Mouse (Mus musculus) hindbrain, embryonic 12.5 days (tissue): ENCODE results near the gene Havcr2. TPM values are rescaled to one million over a fixed set of nuclear protein-coding genes. Genes with fewer than 3 reads are reported as not detected.
"Not testable (repeated sequence)": the region's sequence is repeated elsewhere in the genome, so short reads cannot be mapped to it uniquely, and the experiment has no call there.

Experiments
- ATAC-seq: fragments of 200-750 bp; cut with Nextera tagmentation; 2 replicates; pipeline ENCODE4 v1.8.0; 2017; ENCODE audit warnings: moderate TSS enrichment; ENCODE audit not compliant: low FRiP score
- H3K27ac ChIP-seq: fragments of 300-500 bp; sonication (generic); 2 replicates; pipeline ENCODE4 v1.5.1; 2016; ENCODE audit warnings: mild to moderate bottlenecking
- H3K27me3 ChIP-seq: fragments of 300-500 bp; sonication (generic); 2 replicates; pipeline ENCODE4 v1.6.1; 2016; ENCODE audit warnings: mild to moderate bottlenecking
- H3K36me3 ChIP-seq: fragments of 300-500 bp; sonication (generic); 2 replicates; pipeline ENCODE4 v1.6.1; 2016; ENCODE audit warnings: mild to moderate bottlenecking
- H3K4me1 ChIP-seq: fragments of 300-500 bp; sonication (generic); 2 replicates; pipeline ENCODE4 v1.6.1; 2016
- H3K4me2 ChIP-seq: fragments of 300-500 bp; sonication (generic); replicated peaks from 2 replicates; pipeline ENCODE4 v1.6.1; 2016; ENCODE audit warnings: mild to moderate bottlenecking
- H3K4me3 ChIP-seq: fragments of 300-500 bp; sonication (generic); 2 replicates; pipeline ENCODE4 v1.5.1; 2016; ENCODE audit warnings: mild to moderate bottlenecking
- H3K9ac ChIP-seq: fragments of 300-500 bp; sonication (generic); 2 replicates; pipeline ENCODE4 v1.6.1; 2016; ENCODE audit warnings: mild to moderate bottlenecking, moderate library complexity
- H3K9me3 ChIP-seq: fragments of 300-500 bp; sonication (generic); replicated peaks from 2 replicates; pipeline ENCODE4 v1.6.1; 2016; ENCODE audit warnings: mild to moderate bottlenecking
- WGBS: fragments of 180-500 bp; shearing (Covaris S2); methylation state at CpG from one replicate; pipeline ENCODE4 v1.1.7; 2016; 5-methylcytosine and 5-hydroxymethylcytosine counted together
- polyA plus RNA-seq: library from polyadenylated mRNA; unstranded; fragments of >200 nt; fragmentation: Nextera tagmentation; extraction: Ambion mirVana; gene quantifications from 2 replicates; pipeline ENCODE4 v1.2.1, GENCODE M21; 2016

The Havcr2 gene
- polyA plus RNA-seq, result 0.14 and 0.35 TPM in 2 replicates

DNA sequence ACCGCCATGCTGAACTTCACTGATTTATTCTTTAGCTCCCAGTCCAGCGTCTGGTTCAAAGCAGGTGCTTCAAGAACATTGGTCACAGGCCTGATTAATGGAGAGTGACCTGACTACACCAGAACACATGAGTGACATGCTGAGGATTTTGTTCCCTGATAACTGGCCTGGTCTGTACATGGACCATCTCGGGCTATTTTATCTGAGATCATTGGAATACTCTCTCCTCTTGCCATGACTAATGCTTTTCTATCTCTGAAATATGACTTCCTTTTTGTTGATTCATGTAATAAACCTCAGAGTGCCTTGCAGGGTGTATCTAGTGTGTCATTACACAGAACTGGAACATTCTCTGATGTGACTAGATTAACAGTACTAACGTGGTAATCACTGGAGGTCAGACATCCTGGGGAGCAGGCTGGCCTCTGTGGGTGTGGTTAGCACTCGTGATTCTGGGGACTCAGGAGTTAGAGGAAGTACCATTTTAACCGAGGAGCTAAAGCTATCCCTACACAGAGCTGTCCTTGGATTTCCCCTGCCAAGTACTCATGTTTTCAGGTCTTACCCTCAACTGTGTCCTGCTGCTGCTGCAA lies at the start of gene Havcr2:
Gene Havcr2, plus strand, starts transcription at position 483 of the 593 bp plus-strand sequence.
- 76% methylated on average over 6 of the region's 6 CpGs for WGBS
- ATAC-seq, result no peak
- Histone ChIP-seq H3K9me3 (no peaks in the 10 kb centered on the region), H3K4me3 (no peak within 1 kb of the TSS), H3K9ac (no peak within 1 kb of the TSS), H3K27me3 (no peaks in the 10 kb centered on the region), H3K4me1 (no peaks in the 10 kb centered on the region), H3K4me2 (no peak within 1 kb of the TSS), H3K27ac (no peak within 1 kb of the TSS), H3K36me3 (no peaks in the 10 kb centered on the region)

DNA sequence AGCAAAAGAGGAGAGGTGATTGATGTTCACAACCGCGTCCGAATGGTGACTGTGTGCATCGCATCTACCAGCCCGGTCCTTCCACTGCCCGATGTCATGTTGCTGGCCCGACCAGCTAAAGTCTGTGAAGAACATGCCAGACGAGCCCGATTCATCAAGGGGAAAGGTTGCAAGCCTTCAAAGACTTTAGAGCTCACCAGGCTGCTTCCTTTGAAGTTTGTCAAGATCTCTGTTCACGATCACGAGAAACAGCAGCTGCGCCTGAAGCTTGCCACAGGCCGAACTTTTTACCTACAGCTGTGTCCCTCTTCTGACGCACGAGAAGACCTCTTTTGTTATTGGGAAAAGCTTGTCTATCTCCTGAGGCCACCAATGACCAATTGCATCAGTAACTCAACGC lies 49.7 kb upstream of the Havcr2 start:
- H3K4me3 ChIP-seq, result no peak overlapping the region
- H3K9me3 ChIP-seq, result no peaks in the 10 kb centered on the region
- H3K27ac ChIP-seq, result no peak overlapping the region
- H3K27me3 ChIP-seq, result no peaks in the 10 kb centered on the region
- 82% methylated on average over 16 of the region's 16 CpGs for whole genome bisulfite sequencing
- H3K4me2 ChIP-seq, result no peak overlapping the region
- H3K9ac ChIP-seq, result no peak overlapping the region
- no peaks in the 10 kb centered on the region for H3K36me3 ChIP-seq
- ATAC-seq, result no peak
- H3K4me1 ChIP-seq, result no peaks in the 10 kb centered on the region; the same call in 1 of the 2 replicates

DNA sequence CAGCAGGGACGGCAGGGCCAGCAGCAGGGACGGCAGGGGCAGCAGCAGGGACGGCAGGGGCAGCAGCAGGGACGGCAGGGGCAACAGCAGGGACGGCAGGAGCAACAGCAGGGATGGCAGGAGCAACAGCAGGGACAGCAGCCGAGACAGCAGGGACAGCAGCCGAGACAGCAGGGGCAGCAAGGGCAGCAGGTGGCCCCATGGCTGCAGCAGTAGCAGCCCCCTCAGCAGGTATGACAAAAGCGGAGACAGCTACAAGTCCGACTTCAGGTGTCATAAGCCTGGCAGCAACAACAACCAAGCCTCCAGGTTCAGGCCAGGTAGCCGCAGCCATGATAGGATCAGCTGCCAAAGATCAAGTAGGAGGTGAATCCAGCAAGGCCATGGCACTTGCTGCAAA lies 48.0 kb upstream of the Havcr2 start:
- no peak overlapping the region for H3K4me3 ChIP-seq
- ATAC-seq, result no peak
- H3K4me2 ChIP-seq, result 0 out of 2 replicates have a peak overlapping the region, but pooled peaks have one; percentile 21
- 30% methylated on average over 10 of the region's 10 CpGs for WGBS
- H3K27ac ChIP-seq, result no peak overlapping the region
- H3K9ac ChIP-seq, result no peak overlapping the region
- no peaks in the 10 kb centered on the region; the same call in 1 of the 2 replicates for H3K4me1 ChIP-seq
- no peaks in the 10 kb centered on the region for H3K36me3 ChIP-seq
- no peaks in the 10 kb centered on the region for H3K27me3 ChIP-seq
- no peaks in the 10 kb centered on the region for H3K9me3 ChIP-seq

DNA sequence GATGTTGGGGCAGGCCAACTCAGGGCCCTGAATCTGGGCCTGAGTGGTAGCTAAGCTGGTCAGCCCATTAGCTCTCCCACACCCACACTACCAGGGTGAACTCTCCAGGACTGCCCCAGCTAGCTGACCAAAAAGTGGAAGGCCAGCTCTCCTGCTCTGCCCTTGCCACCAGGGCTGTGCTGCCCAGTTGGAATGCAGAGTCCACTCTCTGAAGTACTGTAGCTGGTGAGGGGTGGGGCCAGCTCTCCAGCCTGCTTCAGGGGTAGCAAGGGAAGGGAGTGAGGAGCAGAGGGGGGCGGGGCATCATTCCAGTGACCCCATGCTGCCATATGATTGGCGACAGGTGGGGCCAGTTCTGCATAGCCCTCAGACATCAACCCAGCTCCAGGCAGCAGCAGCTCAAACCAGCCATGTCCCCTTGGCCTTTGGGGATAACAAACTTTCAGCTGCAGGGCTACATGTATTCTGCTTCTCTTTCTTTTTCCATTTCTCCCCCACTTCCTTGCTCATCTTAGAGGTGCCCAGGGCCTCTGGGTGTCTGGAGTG lies 44.6 kb upstream of the Havcr2 start:
- H3K9ac ChIP-seq, result no peak overlapping the region
- H3K4me1 ChIP-seq, result no peaks in the 10 kb centered on the region; the same call in 1 of the 2 replicates
- H3K4me2 ChIP-seq, result no peak overlapping the region
- WGBS, result 57% methylated on average over 2 of the region's 2 CpGs
- no peak for ATAC-seq
- H3K27me3 ChIP-seq, result no peaks in the 10 kb centered on the region
- no peak overlapping the region for H3K27ac ChIP-seq
- no peaks in the 10 kb centered on the region for H3K36me3 ChIP-seq
- H3K4me3 ChIP-seq, result no peak overlapping the region
- H3K9me3 ChIP-seq, result no peaks in the 10 kb centered on the region

DNA sequence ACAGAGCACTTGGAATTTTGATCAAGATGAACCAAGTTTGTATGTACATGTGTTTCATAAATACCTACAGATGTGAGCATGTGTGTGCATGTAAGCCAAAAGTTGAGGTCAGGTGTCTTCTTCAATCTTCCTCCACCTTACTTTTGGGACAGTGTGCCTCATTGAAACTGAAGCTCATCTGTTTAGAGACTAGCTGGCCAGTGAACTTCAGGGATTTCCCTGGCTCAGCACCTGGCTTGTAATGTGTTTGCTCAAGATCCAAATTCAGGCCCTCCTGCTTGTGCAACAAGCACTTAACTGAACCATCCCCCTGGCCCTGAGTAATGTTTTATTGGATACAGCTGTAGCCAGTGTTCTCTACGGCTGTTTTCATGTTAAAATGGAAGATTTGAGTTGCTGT lies 36.3 kb upstream of the Havcr2 start:
- WGBS, result 76% methylated on average over 1 of the region's 1 CpGs
- Histone ChIP-seq H3K9me3 (no peaks in the 10 kb centered on the region), H3K9ac (no peak overlapping the region), H3K4me2 (no peak overlapping the region), H3K4me1 (no peaks in the 10 kb centered on the region), H3K4me3 (no peak overlapping the region), H3K27me3 (no peaks in the 10 kb centered on the region), H3K27ac (no peak overlapping the region), H3K36me3 (no peaks in the 10 kb centered on the region)
- no peak for ATAC-seq

DNA sequence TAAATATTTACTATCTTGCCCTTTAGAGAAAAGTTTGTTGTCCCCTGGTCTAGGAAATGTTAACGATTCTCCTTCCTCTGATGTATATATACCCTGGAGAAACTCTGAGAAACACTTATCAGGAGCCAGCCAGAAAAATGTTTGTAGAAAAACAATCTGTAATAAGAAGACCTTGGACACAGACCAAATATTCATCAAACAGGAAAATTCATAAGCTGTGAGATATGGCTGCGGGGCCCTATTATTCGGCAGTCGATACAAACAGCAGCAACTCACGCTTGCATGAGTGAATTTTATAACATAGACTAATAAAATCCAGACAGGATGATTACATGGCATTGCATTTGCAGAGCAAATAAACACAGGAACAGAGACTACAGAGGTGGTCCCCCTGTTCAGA lies 35.9 kb upstream of the Havcr2 start:
- Histone ChIP-seq H3K9ac (no peak overlapping the region), H3K4me1 (no peaks in the 10 kb centered on the region), H3K27me3 (no peaks in the 10 kb centered on the region), H3K9me3 (no peaks in the 10 kb centered on the region), H3K4me3 (no peak overlapping the region), H3K4me2 (no peak overlapping the region), H3K27ac (no peak overlapping the region), H3K36me3 (no peaks in the 10 kb centered on the region)
- ATAC-seq, result no peak
- WGBS, result 89% methylated on average over 5 of the region's 5 CpGs

DNA sequence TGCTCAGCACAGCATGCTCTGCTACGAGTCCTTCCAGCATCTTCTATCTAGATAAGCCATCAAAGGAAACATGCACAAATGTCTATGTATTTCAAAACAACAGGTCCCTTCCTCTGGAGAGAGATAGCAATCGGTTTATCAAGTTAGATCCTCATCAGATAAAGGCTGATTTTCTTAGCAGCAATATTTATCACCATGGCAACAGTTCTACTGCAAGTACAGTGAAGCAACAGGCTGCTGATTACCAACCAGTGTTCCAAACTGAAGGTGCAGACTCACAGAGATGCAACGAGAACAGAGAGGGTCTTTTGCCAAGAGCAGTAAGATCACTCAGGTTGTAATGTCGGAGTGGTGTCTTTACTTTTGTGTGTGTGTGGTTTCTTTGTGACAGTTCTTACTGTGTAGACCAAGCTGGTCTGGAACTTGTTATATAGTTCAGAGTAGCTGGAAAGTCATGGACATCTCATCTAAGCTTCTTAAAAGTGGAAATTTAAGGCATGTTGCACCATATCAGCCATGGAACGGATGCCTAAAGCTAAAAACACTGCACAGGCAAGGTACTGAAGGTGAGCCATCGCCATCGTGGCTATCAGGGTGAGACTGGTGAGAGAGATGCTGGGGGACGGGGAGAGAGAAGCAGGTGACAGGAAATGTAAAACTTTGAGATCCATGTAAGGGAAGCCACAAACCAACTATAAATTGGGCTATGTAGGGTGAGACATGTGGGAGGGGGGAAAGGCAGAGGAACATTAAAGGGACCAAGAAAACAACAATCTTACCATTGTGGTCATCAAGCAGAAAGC lies 33.4 kb upstream of the Havcr2 start:
- Histone ChIP-seq H3K36me3 (no peaks in the 10 kb centered on the region), H3K9ac (no peak overlapping the region), H3K27me3 (no peaks in the 10 kb centered on the region), H3K4me2 (no peak overlapping the region), H3K4me3 (no peak overlapping the region), H3K9me3 (no peaks in the 10 kb centered on the region), H3K27ac (no peak overlapping the region), H3K4me1 (no peaks in the 10 kb centered on the region)
- ATAC-seq, result no peak
- WGBS, result 86% methylated on average over 8 of the region's 8 CpGs

DNA sequence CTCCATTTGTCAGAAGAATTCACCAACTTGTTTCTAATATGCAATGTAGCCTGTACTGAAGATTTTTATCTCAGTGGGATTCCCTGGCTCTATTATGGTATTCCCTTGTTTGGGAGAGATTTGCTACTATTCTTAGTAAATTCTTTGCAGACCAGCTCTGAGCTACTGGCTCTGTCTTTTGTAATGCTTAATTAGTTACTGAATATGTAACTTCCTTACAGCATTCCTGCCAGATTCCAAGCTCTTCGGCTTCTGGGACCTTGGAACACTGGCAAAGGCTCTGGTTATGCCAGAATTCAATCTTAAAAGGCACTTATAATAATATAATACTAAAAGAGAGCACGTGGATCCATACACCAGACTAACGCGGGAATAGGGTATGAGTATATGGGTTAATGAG lies 26.6 kb upstream of the Havcr2 start:
- not testable (repeated sequence) for ATAC-seq, H3K4me2 ChIP-seq, H3K27me3 ChIP-seq, H3K4me3 ChIP-seq, H3K9me3 ChIP-seq, H3K4me1 ChIP-seq, H3K27ac ChIP-seq, H3K9ac ChIP-seq, H3K36me3 ChIP-seq
- WGBS, result 41% methylated on average over 4 of the region's 4 CpGs

DNA sequence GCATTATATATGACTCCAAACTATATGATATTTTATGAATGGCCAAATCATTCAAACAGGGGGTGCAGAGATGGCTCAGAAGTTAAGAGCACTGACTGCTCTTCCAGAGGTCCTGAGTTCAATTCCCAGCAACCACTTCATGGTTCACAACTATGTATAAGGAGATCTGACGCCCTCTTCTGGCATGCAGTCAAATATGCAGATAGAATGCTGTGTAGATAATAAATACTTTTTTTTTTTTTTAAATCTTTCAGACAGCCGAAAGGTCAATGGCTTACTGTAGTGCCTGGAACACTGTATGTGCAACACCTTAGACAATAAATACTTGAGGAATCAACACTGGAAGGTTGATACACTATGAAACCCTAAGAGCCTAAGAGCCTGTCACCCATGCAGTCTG lies 24.6 kb upstream of the Havcr2 start:
- Histone ChIP-seq H3K9me3 (no peaks in the 10 kb centered on the region), H3K27me3 (no peaks in the 10 kb centered on the region), H3K4me2 (no peak overlapping the region), H3K4me1 (no peaks in the 10 kb centered on the region), H3K4me3 (no peak overlapping the region), H3K27ac (no peak overlapping the region), H3K9ac (no peak overlapping the region), H3K36me3 (no peaks in the 10 kb centered on the region)
- ATAC-seq, result no peak
- 88% methylated on average over 2 of the region's 2 CpGs for WGBS

DNA sequence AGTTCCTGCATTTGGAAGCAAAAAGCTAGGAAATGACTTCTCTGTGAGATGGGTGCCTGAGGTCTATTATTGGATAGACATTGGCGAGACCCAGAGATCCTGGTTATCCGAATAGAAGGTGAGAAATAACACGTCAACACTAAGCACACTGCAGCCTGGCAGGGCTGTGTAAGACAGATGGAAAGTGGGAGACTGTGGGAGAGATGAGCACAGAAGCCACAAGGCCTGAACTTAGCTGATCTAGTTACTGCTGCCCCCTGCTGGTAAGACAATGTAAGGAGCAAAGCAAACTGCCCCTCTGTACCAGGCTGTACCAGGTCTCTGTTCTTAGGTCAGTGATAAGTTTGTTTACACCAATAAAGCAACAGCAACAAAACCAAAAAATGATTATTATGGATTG lies 23.6 kb upstream of the Havcr2 start:
- peak; percentile 92 for ATAC-seq
- Histone ChIP-seq H3K27me3 (no peaks in the 10 kb centered on the region), H3K4me3 (no peak overlapping the region), H3K36me3 (no peaks in the 10 kb centered on the region), H3K4me2 (no peak overlapping the region), H3K27ac (no peak overlapping the region), H3K4me1 (no peaks in the 10 kb centered on the region), H3K9me3 (no peaks in the 10 kb centered on the region), H3K9ac (no peak overlapping the region)
- WGBS, result 23% methylated on average over 3 of the region's 3 CpGs

DNA sequence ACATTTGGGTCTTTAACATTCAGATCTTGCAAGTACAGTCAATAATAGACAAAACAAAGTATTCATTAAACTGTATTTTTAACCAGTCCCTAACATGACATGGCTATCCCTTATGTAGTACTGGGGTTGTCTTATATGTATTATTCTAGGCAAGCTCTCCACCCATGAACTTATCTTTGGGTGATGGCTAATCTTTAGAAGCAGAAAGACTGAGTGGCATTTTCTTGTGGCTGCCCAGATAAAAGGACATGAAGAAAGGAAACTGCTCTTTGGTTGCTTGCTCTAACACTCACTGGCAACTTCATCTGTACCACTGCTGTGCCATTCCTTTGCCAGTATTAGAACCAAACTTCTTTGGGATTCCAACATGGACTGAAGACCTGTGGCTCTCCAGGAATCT lies 19.4 kb upstream of the Havcr2 start:
- Histone ChIP-seq H3K9ac (no peak overlapping the region), H3K4me2 (no peak overlapping the region), H3K9me3 (no peaks in the 10 kb centered on the region), H3K4me3 (no peak overlapping the region), H3K27ac (no peak overlapping the region), H3K27me3 (no peaks in the 10 kb centered on the region), H3K4me1 (peaks cover 4% of the 10 kb centered on the region), H3K36me3 (0 out of 2 replicates have a peak, but pooled peaks cover under 1% of the 10 kb centered on the region)
- no peak for ATAC-seq

DNA sequence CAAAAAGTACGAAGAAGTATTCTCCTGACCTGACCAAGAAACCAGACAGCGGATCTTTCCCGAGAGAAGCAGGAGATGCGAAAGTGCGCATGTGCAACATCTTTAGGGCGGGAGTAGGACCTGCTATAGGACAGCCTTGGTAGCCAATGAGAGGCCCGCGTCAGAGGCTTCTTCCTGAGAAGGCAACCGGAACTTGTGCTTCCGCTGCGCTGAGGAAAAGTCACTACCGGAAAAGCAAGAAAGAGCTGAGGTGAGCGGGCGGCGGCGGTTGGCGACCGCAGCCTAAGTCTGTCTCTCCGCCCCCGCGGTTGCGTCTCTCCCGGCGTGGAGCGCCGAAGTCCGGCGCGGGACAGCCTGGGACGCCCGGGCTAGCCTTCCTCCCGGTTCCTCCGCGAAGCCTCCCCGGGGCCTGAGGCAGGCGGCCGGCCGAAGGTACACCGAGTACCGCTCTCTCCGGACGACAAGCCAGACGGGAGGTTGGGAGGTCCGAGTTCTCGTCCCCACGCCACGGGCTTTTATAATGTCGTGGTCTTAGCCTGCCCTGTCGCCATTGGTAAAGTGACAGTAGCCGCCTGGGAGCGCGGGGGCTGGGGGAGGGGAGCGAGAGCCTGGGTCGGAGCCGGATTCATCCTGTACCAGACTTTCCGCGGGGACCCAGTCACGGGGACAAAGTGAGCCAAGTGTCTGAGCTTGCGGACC lies 17.8 kb upstream of the Havcr2 start, which contains the start of gene Med7:
Gene Med7, plus strand, starts transcription at position 166 of the 699 bp plus-strand sequence.
- Histone ChIP-seq H3K27ac (peak within 1 kb of the TSS; percentile 91), H3K27me3 (no peaks in the 10 kb centered on the region), H3K4me3 (peak within 1 kb of the TSS; percentile 96), H3K9me3 (no peaks in the 10 kb centered on the region), H3K36me3 (peaks cover 11% of the 10 kb centered on the region), H3K4me2 (peak within 1 kb of the TSS; percentile 77), H3K9ac (peak within 1 kb of the TSS; percentile 90), H3K4me1 (peaks cover 4% of the 10 kb centered on the region)
- WGBS, result under 1% methylated on average over 55 of the region's 59 CpGs
- peak; percentile 99 for ATAC-seq
